21 mouse cellular contexts compared by ENCODE assay signal in the genomic region with DNA sequence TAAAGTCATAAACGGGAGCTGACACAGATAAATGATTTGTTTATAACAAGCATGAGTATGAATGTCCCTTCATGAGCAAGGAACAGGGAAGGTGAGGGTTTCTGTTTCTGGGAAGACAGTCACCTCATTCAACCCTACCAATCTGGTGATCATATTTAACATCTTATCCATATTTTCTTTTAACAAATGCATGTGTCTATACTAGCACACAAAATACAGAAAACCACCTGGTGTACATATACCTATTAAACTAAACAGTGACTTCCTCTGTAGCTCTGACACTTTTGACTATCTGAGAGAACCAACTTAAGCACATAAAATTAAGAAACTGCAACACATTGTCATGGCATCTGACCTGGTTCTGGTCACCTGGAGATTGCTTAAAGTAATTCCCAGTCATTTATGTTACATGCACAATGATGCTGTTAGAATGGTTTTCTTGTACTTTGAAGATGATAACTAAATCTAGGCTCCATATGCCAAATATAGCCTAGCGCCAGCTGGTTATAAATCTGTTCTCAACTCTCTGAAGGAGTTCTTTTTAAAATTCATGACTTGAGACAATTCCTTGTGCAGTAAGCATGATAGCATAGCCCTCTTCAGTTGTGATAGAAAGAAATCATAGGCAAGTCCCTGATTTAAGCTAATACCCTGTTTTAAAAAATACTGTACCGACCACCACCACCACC.
DNase-seq lines count a peak whose midpoint lies in the region; ATAC-seq and TF ChIP-seq lines count a peak whose summit lies in the region.
"Had no signal": no experiment of that assay in that cellular context is flagged by ENCODE, and none has a peak within 500 bp of the region (broad histone marks: within the 10 kb centered on the region; RNA-seq: fewer than 3 reads in every experiment).

No protein-coding gene starts in this region.

- H3K27me3 ChIP-seq in midbrain, postnatal 0 days (ENCODE audit: insufficient read depth, low read length): no peaks in the 10 kb centered on the region
- no peaks in the 10 kb centered on the region for H3K27me3 ChIP-seq in midbrain, embryonic 11.5 days (ENCODE audit: control insufficient read depth, insufficient read depth, low read length)
- H3K27me3 ChIP-seq: embryonic facial prominence, embryonic 12.5 days; heart, embryonic 15.5 days; hindbrain, embryonic 13.5 days; stomach, embryonic 15.5 days had no signal

- H3K9me3 ChIP-seq in midbrain, postnatal 0 days (ENCODE audit: low read length): no peaks in the 10 kb centered on the region
- no peaks in the 10 kb centered on the region for H3K9me3 ChIP-seq in midbrain, embryonic 11.5 days (ENCODE audit: control insufficient read depth, low read length)
- H3K9me3 ChIP-seq: embryonic facial prominence, embryonic 12.5 days; heart, embryonic 15.5 days; hindbrain, embryonic 13.5 days; stomach, embryonic 15.5 days had no signal

- WGBS in midbrain, postnatal 0 days: 80% methylated on average over 3 of the region's 3 CpGs
- WGBS in midbrain, embryonic 11.5 days: 86% methylated on average over 3 of the region's 3 CpGs

- DNase-seq in midbrain, postnatal 0 days (ENCODE audit: low spot score): peak; percentile 14
- DNase-seq in midbrain, embryonic 11.5 days (ENCODE audit: low spot score, missing footprints): no peak
- DNase-seq in frontal cortex, postnatal 10 days (ENCODE audit: low spot score in 2 of 2): peak; percentile 15 to 27
- peak; percentile 34 to 42 for DNase-seq in left cerebral cortex, adult 2 months (ENCODE audit: extremely low spot score in 1 of 2, low spot score in 2 of 2)
- peak; percentile 39 to 73 for DNase-seq in right cerebral cortex, postnatal 36 days (ENCODE audit: low spot score in 2 of 2)
- no peak for DNase-seq in thymus, postnatal 4 days
- no peak for DNase-seq in retina, postnatal 1 day
- DNase-seq: adrenal gland, postnatal 10 days; gastrocnemius, postnatal 25 days; kidney, postnatal 10 days; lung, embryonic 14.5 days; spleen, adult 18-20 months; thymus, postnatal 25 days had no signal

- no peak overlapping the region for H3K4me2 ChIP-seq in midbrain, postnatal 0 days (ENCODE audit: low read depth, low read length, poor library complexity, severe bottlenecking)
- H3K4me2 ChIP-seq in midbrain, embryonic 11.5 days: no peak overlapping the region
- H3K4me2 ChIP-seq: embryonic facial prominence, embryonic 12.5 days; heart, embryonic 15.5 days; hindbrain, embryonic 13.5 days; liver, embryonic 11.5 days; lung, embryonic 14.5 days; stomach, embryonic 15.5 days had no signal

- no peak overlapping the region for H3K4me3 ChIP-seq in midbrain, postnatal 0 days (ENCODE audit: low read depth, low read length)
- H3K4me3 ChIP-seq in midbrain, embryonic 11.5 days (ENCODE audit: low read depth, low read length): no peak overlapping the region
- no peak overlapping the region for H3K4me3 ChIP-seq in left cerebral cortex, adult 2 months
- H3K4me3 ChIP-seq: embryonic facial prominence, embryonic 12.5 days; heart, embryonic 15.5 days; hindbrain, embryonic 13.5 days; stomach, embryonic 15.5 days had no signal

- no peak for ATAC-seq in midbrain, postnatal 0 days (ENCODE audit: low FRiP score)
- ATAC-seq in midbrain, embryonic 11.5 days (ENCODE audit: low FRiP score): no peak
- ATAC-seq in megakaryocyte progenitor cell, adult 5-6 weeks (replicated peaks; ENCODE audit: poor library complexity): no peak
- ATAC-seq: intestine, embryonic 16.5 days; midbrain, embryonic 16.5 days had no signal

- no peaks in the 10 kb centered on the region for H3K36me3 ChIP-seq in midbrain, postnatal 0 days (ENCODE audit: insufficient read depth, low read length)
- H3K36me3 ChIP-seq in midbrain, embryonic 11.5 days (ENCODE audit: control insufficient read depth, insufficient read depth, low read length): no peaks in the 10 kb centered on the region
- H3K36me3 ChIP-seq: embryonic facial prominence, embryonic 12.5 days; heart, embryonic 15.5 days; hindbrain, embryonic 13.5 days; stomach, embryonic 15.5 days had no signal

- TF ChIP-seq CTCF in midbrain, postnatal 0 days (IDR thresholded peaks at IDR 0.05): no peak
- TF ChIP-seq CTCF in left cerebral cortex, adult 2 months (IDR thresholded peaks at IDR 0.05): no peak

- no peak overlapping the region for H3K27ac ChIP-seq in midbrain, postnatal 0 days (ENCODE audit: low read depth, low read length)
- no peak overlapping the region for H3K27ac ChIP-seq in midbrain, embryonic 11.5 days (ENCODE audit: low read depth, low read length)
- peak overlapping the region; percentile 77 for H3K27ac ChIP-seq in left cerebral cortex, adult 2 months
- H3K27ac ChIP-seq: embryonic facial prominence, embryonic 12.5 days; heart, embryonic 15.5 days; hindbrain, embryonic 13.5 days; stomach, embryonic 15.5 days had no signal

- H3K9ac ChIP-seq in midbrain, postnatal 0 days (replicated peaks; ENCODE audit: low read length, poor library complexity, severe bottlenecking): no peak overlapping the region
- H3K9ac ChIP-seq in midbrain, embryonic 11.5 days (ENCODE audit: low read length): no peak overlapping the region
- H3K9ac ChIP-seq: embryonic facial prominence, embryonic 12.5 days; heart, embryonic 15.5 days; hindbrain, embryonic 13.5 days; lung, embryonic 14.5 days; stomach, embryonic 15.5 days had no signal

- intact Hi-C loops in left cerebral cortex, adult 2 months (cut with DNase I): loop anchor here (5.0 kb wide), 1 partner anchor 618 kb away; no protein-coding TSS in a partner anchor

- no peaks in the 10 kb centered on the region for H3K4me1 ChIP-seq in midbrain, postnatal 0 days (ENCODE audit: insufficient read depth, low read length)
- H3K4me1 ChIP-seq in midbrain, embryonic 11.5 days (ENCODE audit: control insufficient read depth, insufficient read depth, low read length): no peaks in the 10 kb centered on the region
- H3K4me1 ChIP-seq: embryonic facial prominence, embryonic 12.5 days; heart, embryonic 15.5 days; hindbrain, embryonic 13.5 days; stomach, embryonic 15.5 days had no signal

Comparison
In these comparisons a context has a peak if more than half of its experiments do, and no peak if none do; other contexts are left out.
1. DNase-seq: peak in midbrain, postnatal 0 days (single experiment), frontal cortex, postnatal 10 days (2 of 2), left cerebral cortex, adult 2 months (2 of 2) and right cerebral cortex, postnatal 36 days (2 of 2); none in midbrain, embryonic 11.5 days (single experiment), thymus, postnatal 4 days (single experiment) and retina, postnatal 1 day (single experiment).